Mouse (Mus musculus) c-Kit-positive CD71-positive TER-119-positive erythroid progenitor cells, embryonic 14.5 days (primary cell): ENCODE measurements around the gene Tmcc2.

ENCODE experiments used
- DNase-seq: peaks from one replicate; pipeline ENCODE4 v3.0.0-alpha.2; 2013; ENCODE audit warnings: low spot score

Tmcc2 gene

GRCm38 (mm10) chr1:132341731-132342501 lies 49.2 kb downstream of the Tmcc2 start:
- no peak for DNase-seq

GRCm38 (mm10) chr1:132338027-132338660 lies 52.9 kb downstream of the Tmcc2 start:
- DNase-seq = no peak

GRCm38 (mm10) chr1:132336921-132337320 lies 54.2 kb downstream of the Tmcc2 start:
- no peak for DNase-seq

DNA sequence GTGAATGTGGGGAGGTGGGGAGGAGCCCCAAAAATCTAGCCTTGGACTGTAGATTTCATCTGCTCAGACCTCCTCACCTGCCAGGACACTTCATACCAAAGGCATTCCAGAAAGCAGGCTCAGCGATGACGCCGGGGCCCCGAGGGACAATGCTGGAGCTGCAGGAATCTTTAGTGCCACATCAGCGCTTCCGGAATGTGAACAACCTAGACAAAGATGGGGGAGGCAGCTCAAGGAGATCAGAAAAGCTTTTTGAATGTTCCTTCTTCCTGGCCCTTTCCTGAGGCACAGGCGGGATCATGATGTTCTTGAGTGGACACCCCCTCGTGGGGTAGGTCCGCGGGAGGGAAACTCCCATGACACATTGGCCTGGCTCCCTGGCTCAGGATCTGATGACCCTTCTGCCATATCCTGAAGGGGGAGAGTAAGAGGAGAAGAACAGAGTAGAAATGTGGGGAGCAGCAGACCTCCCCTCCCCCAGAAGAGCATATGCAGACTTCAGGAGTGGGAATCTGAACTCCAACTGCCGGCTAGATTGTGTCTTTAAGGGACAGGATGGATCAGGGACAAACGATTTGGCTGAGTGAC lies 55.6 kb downstream of the Tmcc2 start:
- no peak for DNase-seq

DNA sequence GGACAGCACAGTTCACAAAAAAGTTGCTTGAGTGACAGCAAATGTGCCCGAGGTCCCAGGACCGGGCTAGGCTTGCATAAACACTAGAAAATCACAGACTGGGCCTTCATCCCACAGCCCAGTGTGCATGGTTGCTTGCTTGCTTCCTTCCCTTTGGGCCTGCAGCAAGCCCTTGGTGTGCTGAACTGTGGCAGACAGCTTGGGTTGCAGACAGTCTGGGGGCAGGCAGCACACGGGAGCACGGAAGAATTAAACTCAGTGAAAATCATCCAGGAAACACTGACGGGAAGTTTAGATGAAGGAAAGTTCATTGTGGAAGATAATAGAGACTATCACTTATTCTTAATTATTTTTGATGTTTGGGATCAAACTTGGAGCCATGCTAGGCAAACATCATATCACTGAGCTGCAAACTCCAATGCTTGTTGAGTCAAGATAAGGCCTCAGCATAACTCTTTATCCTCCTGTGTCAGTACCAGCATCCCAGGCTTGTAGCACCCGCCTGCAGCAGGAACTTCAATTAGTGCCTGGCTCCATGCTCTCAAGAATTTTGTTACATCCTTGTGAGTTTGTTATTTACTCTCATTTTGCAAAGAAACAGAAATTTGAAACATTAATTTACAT lies 56.8 kb downstream of the Tmcc2 start:
- DNase-seq = no peak

DNA sequence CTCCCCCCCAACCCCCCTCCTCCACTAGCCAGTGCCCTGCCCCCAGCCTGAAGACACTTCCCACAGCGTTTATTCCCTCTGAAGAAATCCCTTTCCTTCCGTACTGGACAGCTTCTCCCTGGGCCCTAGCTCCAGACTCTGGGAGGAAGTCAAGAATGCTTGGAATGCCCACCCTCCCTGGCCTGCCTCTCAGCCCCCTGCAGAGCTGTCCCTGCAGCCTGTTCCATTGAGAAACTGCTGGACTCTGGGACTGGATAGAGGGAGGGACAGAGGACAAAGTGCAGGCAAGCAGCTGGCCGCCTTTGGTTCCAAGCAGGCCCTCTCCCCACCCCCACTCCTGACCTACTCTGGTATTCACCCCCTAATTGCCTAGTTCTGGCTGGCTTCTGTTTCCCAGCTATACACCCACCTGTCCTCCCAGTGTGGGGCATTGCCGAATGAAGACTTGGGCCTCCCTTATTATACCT lies 57.4 kb downstream of the Tmcc2 start:
- DNase-seq = no peak

DNA sequence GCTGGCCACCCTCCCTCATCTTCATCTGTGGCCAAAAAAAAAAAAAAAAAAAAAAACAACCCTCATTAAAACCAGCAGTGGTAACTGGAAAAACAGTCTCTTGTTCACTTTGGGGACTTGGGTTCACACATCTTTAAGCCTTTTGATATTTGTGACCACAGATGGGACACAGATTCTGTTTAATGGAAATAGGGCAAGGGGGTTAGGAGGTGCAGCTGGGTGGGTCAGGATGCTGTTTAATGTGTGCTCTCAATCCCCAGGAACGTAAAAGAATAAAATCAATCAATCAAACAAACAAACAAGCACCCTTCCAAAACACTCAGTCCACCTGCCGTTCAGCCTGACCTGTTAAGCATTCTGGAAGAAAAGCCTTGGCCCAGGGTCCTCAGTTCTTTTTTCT lies 57.9 kb downstream of the Tmcc2 start:
- DNase-seq = no peak

DNA sequence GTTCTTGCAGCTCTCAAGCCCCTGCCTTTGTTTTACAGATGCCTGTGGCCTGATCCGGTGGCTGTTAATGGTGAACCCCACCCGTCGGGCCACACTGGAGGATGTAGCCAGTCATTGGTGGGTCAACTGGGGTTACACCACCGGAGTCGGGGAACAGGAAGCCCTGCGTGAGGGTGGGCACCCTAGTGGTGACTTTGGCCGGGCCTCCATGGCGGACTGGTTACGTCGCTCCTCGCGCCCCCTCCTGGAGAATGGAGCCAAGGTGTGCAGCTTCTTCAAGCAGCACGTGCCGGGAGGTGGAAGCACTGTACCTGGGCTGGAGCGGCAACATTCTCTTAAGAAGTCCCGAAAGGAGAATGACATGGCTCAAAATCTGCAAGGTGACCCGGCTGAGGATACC lies 59.8 kb downstream of the Tmcc2 start:
- DNase-seq = no peak

GRCm38 (mm10) chr1:132330397-132330796 lies 60.7 kb downstream of the Tmcc2 start:
- no peak for DNase-seq

- DNase-seq = no peak
These were observed 61.4 kb downstream of the Tmcc2 start for GRCm38 (mm10) chr1:132329656-132330055.

GRCm38 (mm10) chr1:132328565-132328964 lies 62.5 kb downstream of the Tmcc2 start:
- no peak for DNase-seq

GRCm38 (mm10) chr1:132327477-132327876 lies 63.6 kb downstream of the Tmcc2 start:
- no peak for DNase-seq

DNA sequence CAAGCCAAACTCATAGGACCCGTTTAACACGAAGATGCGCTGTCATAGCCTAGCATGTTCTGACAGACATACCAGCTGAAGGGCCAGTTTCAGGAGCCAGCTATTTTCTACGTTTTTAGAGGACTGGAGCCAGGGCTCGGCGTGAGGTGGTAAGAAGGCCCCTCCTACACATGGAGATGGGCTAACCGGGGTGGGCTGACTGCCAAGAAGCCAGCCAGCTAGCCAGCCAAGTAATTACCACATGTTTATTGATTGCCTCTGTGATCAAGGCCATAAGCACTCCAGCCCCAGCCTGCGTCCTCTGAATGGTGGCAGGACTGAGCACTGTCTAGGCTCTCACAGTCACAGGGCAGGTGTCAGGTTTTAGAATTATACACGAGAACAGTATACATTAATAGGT lies 64.3 kb downstream of the Tmcc2 start:
- DNase-seq = no peak

DNA sequence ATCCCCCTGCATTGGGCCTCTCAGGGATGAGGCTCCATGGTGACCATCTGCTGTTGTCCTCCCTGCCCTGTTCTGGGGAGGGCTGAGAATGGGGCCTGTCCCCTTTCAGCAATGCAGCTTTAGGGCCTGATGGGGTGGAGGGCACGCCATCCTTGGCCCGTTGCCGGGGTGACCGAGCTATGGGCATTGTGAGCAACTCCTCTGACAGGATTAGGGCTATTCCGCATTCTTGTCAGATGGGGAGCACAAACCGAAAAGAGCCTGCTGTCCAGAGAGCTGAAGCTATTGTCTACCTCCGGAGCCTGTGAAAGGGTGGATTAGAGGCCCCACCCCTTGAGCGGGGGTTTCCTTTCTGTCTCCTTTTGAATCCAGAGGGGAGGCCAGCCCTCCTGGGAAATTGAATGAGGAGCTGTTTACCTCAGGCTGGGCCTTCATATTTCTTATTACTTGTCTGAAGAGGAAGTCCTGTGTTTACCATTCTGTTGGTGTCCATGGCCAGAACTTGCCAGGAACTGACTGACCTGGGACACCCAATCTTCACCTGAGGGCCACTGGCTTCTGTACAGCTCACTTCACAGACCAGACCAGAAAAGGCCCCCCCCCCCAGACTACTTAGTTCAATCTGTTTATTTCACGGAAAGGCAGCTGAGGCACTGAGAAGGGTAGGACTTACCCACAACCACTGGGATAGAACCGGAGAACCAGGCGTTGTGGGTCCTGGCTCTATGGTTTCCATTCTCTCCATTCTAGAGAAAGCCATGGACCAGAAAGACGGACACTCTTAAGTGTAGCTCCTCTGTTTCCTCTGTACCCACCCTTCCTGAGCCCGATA lies 68.2 kb downstream of the Tmcc2 start:
- no peak for DNase-seq

DNA sequence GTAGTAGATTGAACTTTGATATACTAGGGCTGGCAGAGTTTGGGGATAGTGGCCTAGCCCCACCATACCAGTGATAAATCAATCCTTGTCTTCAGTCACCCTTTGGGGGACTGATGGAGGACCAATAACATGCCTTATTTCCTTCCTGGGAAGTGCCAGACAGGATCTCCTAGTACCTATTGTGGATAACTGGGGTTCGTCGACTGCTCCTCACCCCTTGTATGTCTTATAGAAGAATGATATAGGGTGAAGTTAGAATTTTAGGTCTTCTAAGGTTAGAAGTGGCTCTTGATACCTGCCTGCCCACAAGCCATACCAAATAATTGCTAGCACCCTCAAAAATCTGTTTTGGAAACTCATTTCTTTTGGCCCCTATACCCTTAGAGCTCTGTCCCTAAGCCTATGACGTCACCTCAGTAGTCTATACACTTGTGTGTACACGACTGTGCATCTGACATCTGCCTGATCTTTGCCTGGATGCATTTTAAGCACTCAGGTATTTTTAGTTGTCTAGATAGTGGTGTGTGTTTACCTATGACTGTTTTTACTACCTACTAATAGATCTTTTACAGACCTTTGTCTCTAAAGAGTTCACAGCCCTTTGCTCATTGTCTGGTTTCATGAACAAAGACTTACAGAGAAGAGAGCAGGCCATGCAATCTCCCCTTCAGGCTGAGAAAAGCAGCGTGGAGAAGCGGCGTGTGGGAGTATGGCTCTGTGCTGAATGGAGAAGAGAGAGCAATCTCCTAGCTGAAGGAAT lies 69.1 kb downstream of the Tmcc2 start:
- DNase-seq = no peak

GRCm38 (mm10) chr1:132319242-132319641 lies 71.8 kb downstream of the Tmcc2 start:
- no peak for DNase-seq

DNA sequence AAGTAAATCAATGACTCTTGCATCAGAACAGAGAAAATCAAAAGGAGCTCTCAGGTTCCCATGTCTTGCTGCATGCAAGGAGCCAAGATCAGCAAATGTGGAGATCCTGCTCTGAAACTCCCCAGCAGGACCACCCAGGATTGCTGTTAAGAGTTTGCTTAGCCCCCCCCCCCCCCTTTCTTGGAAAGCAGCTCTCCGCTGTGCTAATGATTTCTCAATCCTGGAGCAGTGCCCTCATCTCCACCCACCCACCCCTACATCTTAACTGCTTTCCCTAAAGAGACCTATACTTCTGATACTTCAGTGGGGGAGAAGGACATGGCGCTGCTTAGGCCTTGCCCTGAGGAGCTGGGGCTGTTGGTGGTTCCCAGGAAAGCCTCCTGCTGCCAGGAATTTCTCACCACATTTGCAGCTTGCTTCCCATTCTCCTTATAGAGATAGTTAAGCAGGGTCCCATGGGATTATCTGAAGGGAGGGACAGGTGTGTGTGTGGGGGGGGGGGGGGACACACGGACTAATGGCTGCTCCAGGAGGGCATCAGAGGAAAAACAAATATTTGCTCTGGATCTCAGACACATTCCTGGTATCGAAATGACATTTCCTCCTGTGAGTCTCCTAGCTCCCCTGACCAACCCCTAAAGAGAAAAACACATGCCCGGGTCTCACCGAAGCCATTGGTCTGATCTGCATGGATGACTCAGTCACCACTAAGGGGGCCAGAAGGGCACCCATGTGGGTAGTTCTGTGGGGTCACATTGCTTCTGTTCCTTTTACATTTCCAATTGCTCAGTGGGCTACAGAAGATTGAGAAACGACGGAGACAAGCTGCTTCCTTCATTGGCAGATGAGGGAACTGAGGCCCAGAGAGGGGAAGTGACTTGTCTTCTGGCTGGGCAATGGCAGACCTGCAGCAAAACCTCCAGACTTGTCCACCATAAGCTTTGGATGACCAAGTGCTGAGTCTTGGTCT lies 72.9 kb downstream of the Tmcc2 start:
- no peak for DNase-seq

DNA sequence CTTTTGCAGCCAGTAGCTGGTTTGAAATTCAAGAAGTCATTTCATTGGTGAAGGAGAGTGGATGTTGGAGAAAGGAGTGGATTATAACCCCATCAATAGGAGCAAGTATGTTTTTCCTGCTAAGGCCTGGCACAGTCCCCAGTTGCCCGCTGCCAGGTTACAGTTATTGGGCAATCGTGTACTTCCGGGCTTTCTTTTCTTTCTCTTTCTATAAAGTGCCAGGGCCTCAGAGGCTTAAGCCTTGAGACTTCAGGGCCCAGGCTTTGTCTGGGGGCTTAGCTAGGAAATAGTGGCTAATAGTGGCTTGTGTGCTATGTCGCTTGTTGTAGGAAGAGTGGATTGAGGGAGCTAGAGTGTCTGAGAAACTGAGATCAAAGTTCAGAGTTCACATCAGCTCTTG lies 73.7 kb downstream of the Tmcc2 start:
- DNase-seq = no peak

- DNase-seq = no peak
These were observed 74.5 kb downstream of the Tmcc2 start for GRCm38 (mm10) chr1:132316625-132316994.
